In the genomic region with DNA sequence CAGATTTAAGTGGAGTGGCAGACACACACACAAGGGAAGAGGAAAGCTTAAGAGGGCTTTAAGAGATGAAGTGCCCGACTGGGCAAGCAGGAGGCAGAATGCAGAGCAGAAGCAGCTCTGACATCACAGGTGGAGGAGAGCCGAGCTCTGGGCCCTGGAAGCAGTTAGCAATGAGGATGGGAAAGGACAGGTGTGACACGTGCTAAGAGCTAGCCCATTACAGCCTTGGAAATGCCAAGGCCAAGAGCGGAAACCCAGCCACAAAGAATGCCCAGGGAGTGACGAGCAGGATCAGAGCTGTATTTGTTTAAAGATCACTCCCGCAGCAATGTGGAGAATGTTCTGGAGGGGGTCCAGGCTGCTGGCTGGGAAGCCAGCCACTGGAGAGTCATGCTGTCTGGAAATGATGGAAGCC, we compare ENCODE assay signal across 8 mouse cellular contexts. TPM values are rescaled to one million over a fixed set of nuclear protein-coding genes. Genes with fewer than 3 reads are reported as not detected.
DNase-seq lines count a peak whose midpoint lies in the region; ATAC-seq and TF ChIP-seq lines count a peak whose summit lies in the region.

No protein-coding gene starts in this region.

- peak; percentile 34; the same call in 1 of the 2 replicates for ATAC-seq in embryonic facial prominence, embryonic 13.5 days (ENCODE audit: insufficient number of reproducible peaks, insufficient read depth, low FRiP score, low TSS enrichment, low read depth)
- peak; percentile 73 for ATAC-seq in limb, embryonic 14.5 days (ENCODE audit: low FRiP score, low read depth)
- no peak for ATAC-seq in inflammation-experienced regulatory T-cells, adult 6 months

- no peaks in the 10 kb centered on the region for H3K9me3 ChIP-seq in embryonic facial prominence, embryonic 13.5 days
- H3K9me3 ChIP-seq in limb, embryonic 14.5 days (ENCODE audit: control insufficient read depth, low read length) = no peaks in the 10 kb centered on the region

- peak overlapping the region; percentile 49 for H3K4me2 ChIP-seq in embryonic facial prominence, embryonic 13.5 days
- peak overlapping the region; percentile 42 for H3K4me2 ChIP-seq in limb, embryonic 14.5 days (replicated peaks; ENCODE audit: low read depth, low read length, severe bottlenecking)
- peak overlapping the region; percentile 82 for H3K4me2 ChIP-seq in myocyte (ENCODE audit: low read depth)

- H3K27me3 ChIP-seq in embryonic facial prominence, embryonic 13.5 days = no peaks in the 10 kb centered on the region
- H3K27me3 ChIP-seq in limb, embryonic 14.5 days (ENCODE audit: control insufficient read depth, insufficient read depth, low read length) = no peaks in the 10 kb centered on the region
- H3K27me3 ChIP-seq in myocyte (ENCODE audit: control insufficient read depth, insufficient read depth, insufficient read length) = no peaks in the 10 kb centered on the region

- WGBS in embryonic facial prominence, embryonic 13.5 days = 14% methylated on average over 6 of the region's 6 CpGs
- 19% methylated on average over 6 of the region's 6 CpGs for WGBS in limb, embryonic 14.5 days

- no peak overlapping the region for H3ac ChIP-seq in myocyte (ENCODE audit: control insufficient read depth, insufficient read length)

- H3K9ac ChIP-seq in embryonic facial prominence, embryonic 13.5 days = peak overlapping the region; percentile 36
- H3K9ac ChIP-seq in limb, embryonic 14.5 days (ENCODE audit: low read depth, low read length, severe bottlenecking) = no peak overlapping the region

- peaks cover 50% of the 10 kb centered on the region for H3K4me1 ChIP-seq in embryonic facial prominence, embryonic 13.5 days
- H3K4me1 ChIP-seq in limb, embryonic 14.5 days (ENCODE audit: control insufficient read depth, insufficient read depth, low read length) = peaks cover 42% of the 10 kb centered on the region

- TF ChIP-seq POLR2A in limb, embryonic 14.5 days (IDR thresholded peaks at IDR 0.05; ENCODE audit: borderline replicate concordance, extremely low read depth, insufficient read depth, insufficient read length) = no peak
- TF ChIP-seq POLR2A in myocyte (IDR thresholded peaks at IDR 0.05; ENCODE audit: insufficient read length, low read depth) = no peak

- peaks cover 81% of the 10 kb centered on the region for H3K79me2 ChIP-seq in myocyte (ENCODE audit: control insufficient read depth, insufficient read depth)

- H3K4me3 ChIP-seq in embryonic facial prominence, embryonic 13.5 days = peak overlapping the region; percentile 25
- H3K4me3 ChIP-seq in limb, embryonic 14.5 days (replicated peaks; ENCODE audit: low read length) = peak overlapping the region; percentile 4
- peak overlapping the region; percentile 7 for H3K4me3 ChIP-seq in myocyte

- peak; percentile 62 for DNase-seq in urinary bladder, postnatal 25 days (ENCODE audit: low spot score)
- no peak for DNase-seq in urinary bladder, postnatal 10 days (ENCODE audit: low spot score)
- peak; percentile 86 for DNase-seq in heart, adult 8-10 months (ENCODE audit: low spot score)
- DNase-seq in kidney, adult 8-10 months = peak; percentile 35 to 70
- peak; percentile 87 for DNase-seq in limb, embryonic 14.5 days (ENCODE audit: low spot score)

- peak overlapping the region; percentile 88 for H3K27ac ChIP-seq in embryonic facial prominence, embryonic 13.5 days
- H3K27ac ChIP-seq in limb, embryonic 14.5 days (replicated peaks; ENCODE audit: low read depth, low read length) = peak overlapping the region; percentile 52

- no peaks in the 10 kb centered on the region for H3K36me3 ChIP-seq in embryonic facial prominence, embryonic 13.5 days
- no peaks in the 10 kb centered on the region for H3K36me3 ChIP-seq in limb, embryonic 14.5 days (ENCODE audit: control insufficient read depth, insufficient read depth, low read length)
- no peaks in the 10 kb centered on the region for H3K36me3 ChIP-seq in myocyte (ENCODE audit: control insufficient read depth, insufficient read depth)

TF ChIP-seq in myocyte, 11 proteins besides CTCF, POLR2A, EP300 and RAD21:
- TF ChIP-seq CEBPB (IDR thresholded peaks at IDR 0.05; ENCODE audit: insufficient read depth, poor library complexity, severe bottlenecking) (no peak), MAX (IDR thresholded peaks at IDR 0.05; ENCODE audit: low read depth) (no peak), POLR2AphosphoS2 (IDR thresholded peaks at IDR 0.05; ENCODE audit: insufficient read length, low read depth) (no peak), MYOD1 (IDR thresholded peaks at IDR 0.05; ENCODE audit: control insufficient read depth in 1 of 3, insufficient read length in 2 of 3, low read depth in 2 of 3) (peak; percentile 32 to 95 (median 93)), MYOG (IDR thresholded peaks at IDR 0.05; ENCODE audit: control insufficient read depth in 1 of 3, insufficient read depth in 1 of 3, insufficient read length in 2 of 3, low read depth in 2 of 3) (peak; percentile 18 to 86 (median 44)), TCF12 (IDR thresholded peaks at IDR 0.05; ENCODE audit: insufficient read depth, poor library complexity, severe bottlenecking) (peak; percentile 57), TCF3 (IDR thresholded peaks at IDR 0.05; ENCODE audit: insufficient read length, low read depth) (peak; percentile 16), USF1 (IDR thresholded peaks at IDR 0.05; ENCODE audit: low read depth) (peak; percentile 18), REST (IDR thresholded peaks at IDR 0.05; ENCODE audit: insufficient read depth, insufficient read length) (no peak), E2F4 (IDR thresholded peaks at IDR 0.05; ENCODE audit: insufficient read depth) (no peak), SRF (IDR thresholded peaks at IDR 0.05; ENCODE audit: control insufficient read depth, insufficient read length, low read depth) (no peak)

RNA-seq across cellular contexts. Expression of a gene that starts 15.3 kb away (rescaled TPM):
- polyA plus RNA-seq in embryonic facial prominence, embryonic 13.5 days (2015; fragmentation: Nextera tagmentation; extraction: Ambion mirVana) = 80.7 and 87.8 TPM in 2 replicates
- 10 to 100 TPM; 38.7 to 50.3 (median 43.4) TPM for total RNA-seq in heart, adult 8-10 months (2022)
- 42.5 and 45.7 TPM in 2 replicates for polyA plus RNA-seq in limb, embryonic 14.5 days (2012; rRNA removed)
- 69.3 and 78.2 TPM in 2 replicates for polyA plus RNA-seq in limb, embryonic 14.5 days (2014; fragmentation: Nextera tagmentation; extraction: Ambion mirVana)
- polyA plus RNA-seq in myocyte (2012; fragmentation: generic; extraction: Trizol) = 66.7 TPM
- polyA plus RNA-seq in inflammation-experienced regulatory T-cells, adult 6 months (2017; shearing (Covaris generic)) = 10 to 100 TPM; 22.3 to 28.8 (median 23.2) TPM

RNA-seq across cellular contexts. Expression of a gene that starts 38.3 kb away (rescaled TPM):
- 81.2 and 82.1 TPM in 2 replicates for polyA plus RNA-seq in embryonic facial prominence, embryonic 13.5 days (2015; fragmentation: Nextera tagmentation; extraction: Ambion mirVana)
- 10 to 100 TPM; 92.5 to 99.4 (median 98.8) TPM for total RNA-seq in heart, adult 8-10 months (2022)
- 73.4 and 86.4 TPM in 2 replicates for polyA plus RNA-seq in limb, embryonic 14.5 days (2012; rRNA removed)
- polyA plus RNA-seq in limb, embryonic 14.5 days (2014; fragmentation: Nextera tagmentation; extraction: Ambion mirVana) = 84.6 and 86.5 TPM in 2 replicates
- polyA plus RNA-seq in myocyte (2012; fragmentation: generic; extraction: Trizol) = 57.2 TPM
- 100 to 1,000 TPM; 100 to 124 (median 106) TPM for polyA plus RNA-seq in inflammation-experienced regulatory T-cells, adult 6 months (2017; shearing (Covaris generic))
